12 mouse cellular contexts compared by ENCODE assay signal in genomic region chr7:73614840-73615555, GRCm38 (mm10).
A peak's percentile ranks its signal among the peaks of the same experiment; 100 is the strongest.
DNase-seq lines count a peak whose midpoint lies in the region; ATAC-seq and TF ChIP-seq lines count a peak whose summit lies in the region.
"Had no signal": no experiment of that assay in that cellular context is flagged by ENCODE, and none has a peak within 500 bp of the region (broad histone marks: within the 10 kb centered on the region; RNA-seq: fewer than 3 reads in every experiment).

No protein-coding gene starts in this region.

- H3K9ac ChIP-seq in heart, embryonic 16.5 days (ENCODE audit: low read length) = no peak overlapping the region
- peak overlapping the region; percentile 86 for H3K9ac ChIP-seq in ES-Bruce4 (ENCODE audit: low read depth, poor library complexity, severe bottlenecking)
- H3K9ac ChIP-seq in limb, embryonic 14.5 days (ENCODE audit: low read depth, low read length, severe bottlenecking) = no peak overlapping the region
- H3K9ac ChIP-seq: liver, embryonic 15.5 days had no signal

- peak overlapping the region; percentile 25 for H3K27ac ChIP-seq in heart, embryonic 16.5 days (ENCODE audit: low read length)
- H3K27ac ChIP-seq in ES-Bruce4 (ENCODE audit: insufficient read depth, low read length) = peak overlapping the region; percentile 98
- H3K27ac ChIP-seq in embryonic fibroblast, embryonic 13.5 days (ENCODE audit: insufficient read depth, low read length) = peak overlapping the region; percentile 48; the same call in 1 of the 2 replicates
- H3K27ac ChIP-seq in limb, embryonic 14.5 days (replicated peaks; ENCODE audit: low read depth, low read length) = 0 out of 2 replicates have a peak overlapping the region, but pooled peaks have one; percentile 15
- no peak overlapping the region for H3K27ac ChIP-seq in thymus, adult 2 months (ENCODE audit: control insufficient read depth, insufficient read depth, low read length)

- DNase-seq in heart, adult 9 months (ENCODE audit: low spot score in 2 of 2) = no peak
- no peak for DNase-seq in limb, embryonic 14.5 days (ENCODE audit: low spot score)
- DNase-seq in thymus, adult 2 months = no peak
- no peak for DNase-seq in adipocyte (ENCODE audit: low spot score)
- DNase-seq: adrenal gland, postnatal 14 days; kidney, adult 18-20 months had no signal

- H3K27me3 ChIP-seq in heart, embryonic 16.5 days (ENCODE audit: control insufficient read depth, insufficient read depth, low read length) = no peaks in the 10 kb centered on the region
- H3K27me3 ChIP-seq in ES-Bruce4 (ENCODE audit: control insufficient read depth, insufficient read depth, low read length, poor library complexity, severe bottlenecking) = no peaks in the 10 kb centered on the region
- H3K27me3 ChIP-seq in limb, embryonic 14.5 days (ENCODE audit: control insufficient read depth, insufficient read depth, low read length) = no peaks in the 10 kb centered on the region
- H3K27me3 ChIP-seq in thymus, adult 2 months (ENCODE audit: control insufficient read depth, insufficient read depth, low read length) = no peaks in the 10 kb centered on the region
- H3K27me3 ChIP-seq: CH12.LX; liver, embryonic 15.5 days had no signal

- 69% methylated on average over 8 of the region's 8 CpGs for WGBS in heart, embryonic 16.5 days
- WGBS in limb, embryonic 14.5 days = 67% methylated on average over 8 of the region's 8 CpGs
- 92% methylated on average over 8 of the region's 8 CpGs for WGBS in thymus, adult 2 months

- ATAC-seq in heart, embryonic 16.5 days (replicated peaks; ENCODE audit: extremely low read depth, insufficient read depth, low FRiP score) = no peak
- no peak for ATAC-seq in limb, embryonic 14.5 days (ENCODE audit: low FRiP score, low read depth)
- ATAC-seq in monocyte, adult 5-6 weeks (replicated peaks; ENCODE audit: insufficient number of reproducible peaks, low FRiP score, low TSS enrichment, poor library complexity, severe bottlenecking) = no peak

- no peak for TF ChIP-seq EP300 in ES-Bruce4 (IDR thresholded peaks at IDR 0.05; ENCODE audit: insufficient read depth, low read depth, low read length)

- peaks cover 19% of the 10 kb centered on the region for H3K4me1 ChIP-seq in heart, embryonic 16.5 days (ENCODE audit: control insufficient read depth, insufficient read depth, low read length)
- H3K4me1 ChIP-seq in ES-Bruce4 (ENCODE audit: control insufficient read depth, insufficient read depth, low read length) = peaks cover 3% of the 10 kb centered on the region
- H3K4me1 ChIP-seq in embryonic fibroblast, embryonic 13.5 days (ENCODE audit: control insufficient read depth, insufficient read depth, low read length) = peaks cover 18% of the 10 kb centered on the region
- H3K4me1 ChIP-seq in limb, embryonic 14.5 days (ENCODE audit: control insufficient read depth, insufficient read depth, low read length) = peaks cover 38% of the 10 kb centered on the region
- peaks cover 12% of the 10 kb centered on the region for H3K4me1 ChIP-seq in thymus, adult 2 months (replicated peaks; ENCODE audit: control insufficient read depth, insufficient read depth, low read length)

- TF ChIP-seq POLR2A in ES-Bruce4 (IDR thresholded peaks at IDR 0.05; ENCODE audit: insufficient read depth, low read length) = no peak
- TF ChIP-seq POLR2A in embryonic fibroblast, embryonic 13.5 days (IDR thresholded peaks at IDR 0.05; ENCODE audit: low read depth, low read length) = no peak
- TF ChIP-seq POLR2A in limb, embryonic 14.5 days (IDR thresholded peaks at IDR 0.05; ENCODE audit: borderline replicate concordance, extremely low read depth, insufficient read depth, insufficient read length) = no peak
- TF ChIP-seq POLR2A in thymus, adult 2 months (IDR thresholded peaks at IDR 0.05; ENCODE audit: control insufficient read depth, extremely low read depth, insufficient read depth, low read length, poor library complexity) = no peak

- no peak for TF ChIP-seq CTCF in ES-Bruce4 (IDR thresholded peaks at IDR 0.05; ENCODE audit: low read depth, low read length)
- no peak for TF ChIP-seq CTCF in embryonic fibroblast, embryonic 13.5 days (IDR thresholded peaks at IDR 0.05; ENCODE audit: borderline replicate concordance, insufficient read depth, low read length)
- TF ChIP-seq CTCF in thymus, adult 2 months (IDR thresholded peaks at IDR 0.05; ENCODE audit: borderline replicate concordance, control insufficient read depth, extremely low read depth, insufficient read depth, low read length, poor library complexity) = no peak

- H3K4me2 ChIP-seq in heart, embryonic 16.5 days (ENCODE audit: low read depth, low read length) = no peak overlapping the region
- no peak overlapping the region for H3K4me2 ChIP-seq in limb, embryonic 14.5 days (replicated peaks; ENCODE audit: low read depth, low read length, severe bottlenecking)
- H3K4me2 ChIP-seq: liver, embryonic 15.5 days had no signal

- no peak overlapping the region for H3K4me3 ChIP-seq in heart, embryonic 16.5 days (ENCODE audit: low read length)
- no peak overlapping the region for H3K4me3 ChIP-seq in ES-Bruce4 (ENCODE audit: low read depth, low read length)
- no peak overlapping the region for H3K4me3 ChIP-seq in embryonic fibroblast, embryonic 13.5 days (ENCODE audit: insufficient read depth, low read length)
- H3K4me3 ChIP-seq in limb, embryonic 14.5 days (replicated peaks; ENCODE audit: low read length) = no peak overlapping the region
- H3K4me3 ChIP-seq in thymus, adult 2 months (ENCODE audit: control insufficient read depth, insufficient read depth, low read length) = no peak overlapping the region
- H3K4me3 ChIP-seq: liver, embryonic 15.5 days had no signal

- no peaks in the 10 kb centered on the region for H3K36me3 ChIP-seq in heart, embryonic 16.5 days (ENCODE audit: control insufficient read depth, insufficient read depth)
- no peaks in the 10 kb centered on the region for H3K36me3 ChIP-seq in ES-Bruce4 (ENCODE audit: control insufficient read depth, insufficient read depth, low read length, poor library complexity, severe bottlenecking)
- no peaks in the 10 kb centered on the region for H3K36me3 ChIP-seq in limb, embryonic 14.5 days (ENCODE audit: control insufficient read depth, insufficient read depth, low read length)
- H3K36me3 ChIP-seq in thymus, adult 2 months (ENCODE audit: control insufficient read depth, insufficient read depth, low read length) = no peaks in the 10 kb centered on the region
- H3K36me3 ChIP-seq: liver, embryonic 15.5 days had no signal

- no peaks in the 10 kb centered on the region for H3K9me3 ChIP-seq in heart, embryonic 16.5 days (replicated peaks; ENCODE audit: control insufficient read depth, low read length)
- no peaks in the 10 kb centered on the region for H3K9me3 ChIP-seq in ES-Bruce4 (replicated peaks; ENCODE audit: control insufficient read depth, insufficient read depth, low read length, poor library complexity, severe bottlenecking)
- H3K9me3 ChIP-seq in limb, embryonic 14.5 days (ENCODE audit: control insufficient read depth, low read length) = no peaks in the 10 kb centered on the region
- H3K9me3 ChIP-seq: liver, embryonic 15.5 days had no signal
